Mouse (Mus musculus): ENCODE measurements around the gene Setd2.

DNA sequence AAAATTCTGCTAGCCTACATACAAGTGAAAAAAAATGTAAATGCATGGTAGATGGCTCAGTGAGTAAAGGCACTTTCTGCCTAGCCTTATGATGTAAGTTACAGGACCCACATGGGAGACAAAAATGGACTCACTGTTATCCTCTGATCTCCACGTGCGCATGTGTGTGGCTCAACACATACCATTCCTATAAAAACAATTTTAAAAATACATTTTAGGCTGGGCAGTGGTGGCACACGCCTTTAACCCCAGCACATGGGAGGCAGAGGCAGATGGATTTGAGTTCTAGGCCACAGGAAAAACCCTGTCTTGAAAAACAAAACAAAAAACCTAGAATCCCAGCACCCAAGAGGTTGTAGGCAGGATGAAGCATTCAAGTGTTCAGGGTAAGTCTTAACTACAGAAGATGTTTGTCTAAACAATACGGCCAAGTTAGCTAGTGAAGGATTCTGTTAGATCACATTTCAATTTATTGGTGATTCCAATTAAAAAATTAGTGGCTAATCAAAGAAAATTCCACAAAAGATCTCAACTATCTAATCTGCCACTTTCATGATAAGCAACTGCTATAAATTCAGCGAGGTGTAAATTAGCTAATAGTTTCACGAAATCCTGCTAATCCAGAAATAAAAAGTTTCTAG, 1.1 kb upstream of the Setd2 start:
- no peak for TF ChIP-seq CTCF (IDR thresholded peaks at IDR 0.05; ENCODE audit: borderline replicate concordance, extremely low read depth, insufficient read depth, insufficient read length)
- TF ChIP-seq POLR2A (IDR thresholded peaks at IDR 0.05; ENCODE audit: borderline replicate concordance, extremely low read depth, insufficient read depth, insufficient read length, poor library complexity, severe bottlenecking), result no peak

Data from brain, embryonic 14.5 days (tissue).